Mouse (Mus musculus): ENCODE measurements at regions not wholly inside any gene's neighbourhood (a gene's known extent, or its start where the extent isn't known, plus 50 kb on each side); places are given as distances from the start of the nearest gene placed in this dataset.
"Not testable (repeated sequence)": the region's sequence is repeated elsewhere in the genome, so short reads cannot be mapped to it uniquely, and the experiment has no call there.

- Histone ChIP-seq H3K4me3 (ENCODE audit: low read depth, low read length) (no peak overlapping the region), H3K4me2 (no peak overlapping the region), H3K4me1 (ENCODE audit: insufficient read depth) (no peaks in the 10 kb centered on the region), H3K9ac (no peak overlapping the region), H3K9me3 (ENCODE audit: low read depth, low read length) (no peaks in the 10 kb centered on the region), H3K27ac (ENCODE audit: low read depth) (no peak overlapping the region), H3K36me3 (ENCODE audit: insufficient read depth) (no peaks in the 10 kb centered on the region), H3K27me3 (ENCODE audit: insufficient read depth, low read length) (no peaks in the 10 kb centered on the region)
- DNase-seq (no peak), ATAC-seq (ENCODE audit: insufficient read depth) (no peak)
- 59% methylated on average over 2 of the region's 2 CpGs for WGBS
- TF ChIP-seq CTCF (IDR thresholded peaks at IDR 0.05; ENCODE audit: low read depth), result no peak
Observed at GRCm38 (mm10) chrX:77422206-77422605, 88.6 kb upstream of the Tbl1x start.

GRCm38 (mm10) chrX:77424792-77425727 is 85.8 kb upstream of the Tbl1x start:
- Histone ChIP-seq H3K4me2 (no peak overlapping the region), H3K36me3 (ENCODE audit: insufficient read depth) (no peaks in the 10 kb centered on the region), H3K4me1 (ENCODE audit: insufficient read depth) (no peaks in the 10 kb centered on the region), H3K4me3 (ENCODE audit: low read depth, low read length) (no peak overlapping the region), H3K9ac (no peak overlapping the region), H3K27me3 (ENCODE audit: insufficient read depth, low read length) (no peaks in the 10 kb centered on the region), H3K27ac (ENCODE audit: low read depth) (no peak overlapping the region), H3K9me3 (ENCODE audit: low read depth, low read length) (no peaks in the 10 kb centered on the region)
- 78% methylated on average over 3 of the region's 3 CpGs for WGBS
- DNase-seq (no peak), ATAC-seq (ENCODE audit: insufficient read depth) (no peak)
- no peak for TF ChIP-seq CTCF (IDR thresholded peaks at IDR 0.05; ENCODE audit: low read depth)

GRCm38 (mm10) chrX:77425728-77426102 is 85.1 kb upstream of the Tbl1x start:
- H3K27ac ChIP-seq (ENCODE audit: low read depth); ATAC-seq (ENCODE audit: insufficient read depth); H3K4me1 ChIP-seq (ENCODE audit: insufficient read depth); H3K4me3 ChIP-seq (ENCODE audit: low read depth, low read length); DNase-seq; H3K36me3 ChIP-seq (ENCODE audit: insufficient read depth); H3K9ac ChIP-seq; H3K4me2 ChIP-seq; H3K9me3 ChIP-seq (ENCODE audit: low read depth, low read length); H3K27me3 ChIP-seq (ENCODE audit: insufficient read depth, low read length): not testable (repeated sequence)
- WGBS, result 73% methylated on average over 3 of the region's 3 CpGs

- not testable (repeated sequence) for ATAC-seq (ENCODE audit: insufficient read depth); DNase-seq; H3K27me3 ChIP-seq (ENCODE audit: insufficient read depth, low read length); H3K4me2 ChIP-seq; H3K4me1 ChIP-seq (ENCODE audit: insufficient read depth); H3K9me3 ChIP-seq (ENCODE audit: low read depth, low read length); H3K27ac ChIP-seq (ENCODE audit: low read depth); H3K36me3 ChIP-seq (ENCODE audit: insufficient read depth); H3K9ac ChIP-seq; H3K4me3 ChIP-seq (ENCODE audit: low read depth, low read length)
- 83% methylated on average over 6 of the region's 6 CpGs for WGBS
Observed at GRCm38 (mm10) chrX:77426836-77427235, 84.0 kb upstream of the Tbl1x start.

GRCm38 (mm10) chrX:77432001-77432565 is 78.7 kb upstream of the Tbl1x start:
- H3K4me1 ChIP-seq (ENCODE audit: insufficient read depth), result no peaks in the 10 kb centered on the region
- H3K4me2 ChIP-seq, result no peak overlapping the region

GRCm38 (mm10) chrX:77432846-77433810 is 77.7 kb upstream of the Tbl1x start:
- DNase-seq (peak; percentile 98), ATAC-seq (ENCODE audit: insufficient read depth) (peak; percentile 95)
- TF ChIP-seq CTCF (IDR thresholded peaks at IDR 0.05; ENCODE audit: low read depth), result no peak
- H3K9me3 ChIP-seq (ENCODE audit: low read depth, low read length), result no peaks in the 10 kb centered on the region
- H3K36me3 ChIP-seq (ENCODE audit: insufficient read depth), result no peaks in the 10 kb centered on the region
- H3K4me2 ChIP-seq, result peak overlapping the region; percentile 53
- 14% methylated on average over 22 of the region's 29 CpGs for WGBS
- no peak overlapping the region for H3K9ac ChIP-seq
- 0 out of 2 replicates have a peak overlapping the region, but pooled peaks have one; percentile 6 for H3K4me3 ChIP-seq (ENCODE audit: low read depth, low read length)
- H3K27me3 ChIP-seq (ENCODE audit: insufficient read depth, low read length), result no peaks in the 10 kb centered on the region
- H3K27ac ChIP-seq (ENCODE audit: low read depth), result peak overlapping the region; percentile 38; the same call in 1 of the 2 replicates
- no peaks in the 10 kb centered on the region for H3K4me1 ChIP-seq (ENCODE audit: insufficient read depth)

More at GRCm38 (mm10) chrX:77432001-77432565, 78.7 kb upstream of the Tbl1x start:
- Histone ChIP-seq H3K27me3 (ENCODE audit: insufficient read depth, low read length) (no peaks in the 10 kb centered on the region), H3K36me3 (ENCODE audit: insufficient read depth) (no peaks in the 10 kb centered on the region), H3K4me3 (ENCODE audit: low read depth, low read length) (no peak overlapping the region), H3K27ac (ENCODE audit: low read depth) (peak overlapping the region; percentile 38; the same call in 1 of the 2 replicates), H3K9ac (no peak overlapping the region), H3K9me3 (ENCODE audit: low read depth, low read length) (no peaks in the 10 kb centered on the region)
- 50% methylated on average over 2 of the region's 2 CpGs for WGBS
- ATAC-seq (ENCODE audit: insufficient read depth), result no peak
- no peak for TF ChIP-seq CTCF (IDR thresholded peaks at IDR 0.05; ENCODE audit: low read depth)
- DNase-seq, result no peak

All from lung, embryonic 14.5 days (tissue).